Mouse (Mus musculus): ENCODE measurements at regions not wholly inside any gene's neighbourhood (a gene's known extent, or its start where the extent isn't known, plus 50 kb on each side); places are given as distances from the start of the nearest gene placed in this dataset.
A peak's percentile ranks its signal among the peaks of the same experiment; 100 is the strongest.

DNA sequence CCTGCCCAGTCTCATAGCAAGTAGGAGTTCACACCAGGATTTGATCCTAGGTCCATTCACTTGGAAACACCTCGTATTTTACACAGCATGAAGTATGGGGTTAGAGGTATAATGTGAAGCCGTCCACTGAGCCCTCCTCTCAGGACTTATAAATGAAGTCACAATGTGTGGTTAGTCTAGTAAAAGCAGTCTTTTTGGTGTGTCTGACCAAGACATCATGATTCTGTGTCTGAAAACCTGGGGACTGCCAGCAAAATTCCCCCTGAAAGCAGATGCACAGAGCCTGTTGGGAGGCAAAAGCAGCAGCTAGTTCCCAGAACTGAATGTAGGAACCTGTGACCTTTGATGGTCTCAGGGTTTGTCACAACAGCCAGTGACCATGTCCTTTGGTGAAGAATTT, 91.0 kb upstream of the Ccnd2 start:
- Histone ChIP-seq H3K36me3 (replicated peaks) (no peaks in the 10 kb centered on the region), H3K4me1 (peaks cover 34% of the 10 kb centered on the region), H3K9me3 (no peaks in the 10 kb centered on the region), H3K27ac (replicated peaks) (no peak overlapping the region), H3K27me3 (replicated peaks; ENCODE audit: low read depth, poor library complexity, severe bottlenecking) (peaks cover 4% of the 10 kb centered on the region; the same call in 1 of the 2 replicates), H3K4me3 (no peak overlapping the region)
- no peak for DNase-seq (ENCODE audit: low spot score)
- 83% methylated on average over 2 of the region's 2 CpGs for WGBS

DNA sequence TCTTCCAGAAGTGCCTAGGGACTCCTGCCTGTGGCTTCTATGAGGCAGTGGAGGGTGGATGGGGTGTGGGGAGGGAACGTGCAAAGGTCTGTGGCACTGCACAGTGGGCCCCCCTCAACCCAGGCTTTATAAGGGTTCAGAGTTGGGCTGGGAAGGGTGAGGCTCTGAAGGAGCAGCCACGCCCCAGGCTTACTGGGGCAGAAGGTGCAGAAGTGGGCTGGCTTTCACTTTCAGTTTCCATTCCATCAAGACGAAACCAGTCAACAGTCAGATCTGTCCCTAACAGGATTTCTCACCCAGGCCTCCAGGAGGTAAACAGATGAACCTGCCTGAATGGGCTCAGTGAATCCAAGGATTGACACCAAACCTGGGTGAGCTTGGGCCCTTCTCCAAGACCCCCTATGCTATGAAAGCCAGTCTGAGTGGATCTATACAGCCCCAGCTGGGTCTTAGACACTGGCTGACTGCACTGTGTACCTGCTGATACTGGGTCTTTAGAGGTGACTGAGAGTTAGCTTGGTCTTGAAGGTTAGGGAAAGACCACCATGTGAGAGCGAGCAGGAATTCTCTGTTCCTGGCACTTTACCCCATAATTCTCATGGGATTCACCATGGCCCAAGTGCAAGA, 93.9 kb upstream of the Ccnd2 start:
- Histone ChIP-seq H3K36me3 (replicated peaks) (no peaks in the 10 kb centered on the region), H3K27me3 (replicated peaks; ENCODE audit: low read depth, poor library complexity, severe bottlenecking) (peaks cover 4% of the 10 kb centered on the region; the same call in 1 of the 2 replicates), H3K9me3 (no peaks in the 10 kb centered on the region), H3K27ac (replicated peaks) (0 out of 2 replicates have a peak overlapping the region, but pooled peaks have one; percentile 7), H3K4me3 (no peak overlapping the region), H3K4me1 (peaks cover 55% of the 10 kb centered on the region)
- DNase-seq (ENCODE audit: low spot score) = no peak
- WGBS = 88% methylated on average over 4 of the region's 4 CpGs

DNA sequence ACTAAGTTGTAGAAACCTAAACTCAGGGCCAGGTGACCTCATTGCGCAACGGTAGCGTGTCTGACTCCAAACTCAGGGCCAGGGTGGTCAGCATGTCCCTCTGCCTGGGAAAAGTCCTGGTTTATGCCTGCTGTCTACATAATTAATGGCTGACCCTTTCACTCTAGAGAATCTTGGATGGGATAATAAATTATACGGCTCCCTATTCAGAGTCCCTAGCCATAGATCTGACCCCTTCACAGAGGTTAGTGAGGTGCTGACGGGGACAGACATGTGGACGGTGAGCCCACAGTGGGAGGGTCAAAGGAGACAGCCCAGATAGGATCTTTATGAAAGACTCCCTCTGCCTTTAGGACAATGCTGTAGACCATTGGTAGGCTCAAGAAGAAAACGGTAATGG, 94.7 kb upstream of the Ccnd2 start:
- WGBS = 86% methylated on average over 7 of the region's 7 CpGs
- Histone ChIP-seq H3K27ac (replicated peaks) (peak overlapping the region; percentile 65), H3K27me3 (replicated peaks; ENCODE audit: low read depth, poor library complexity, severe bottlenecking) (peaks cover 4% of the 10 kb centered on the region; the same call in 1 of the 2 replicates), H3K9me3 (no peaks in the 10 kb centered on the region), H3K4me1 (peaks cover 57% of the 10 kb centered on the region), H3K36me3 (replicated peaks) (no peaks in the 10 kb centered on the region), H3K4me3 (no peak overlapping the region)
- DNase-seq (ENCODE audit: low spot score) = no peak

DNA sequence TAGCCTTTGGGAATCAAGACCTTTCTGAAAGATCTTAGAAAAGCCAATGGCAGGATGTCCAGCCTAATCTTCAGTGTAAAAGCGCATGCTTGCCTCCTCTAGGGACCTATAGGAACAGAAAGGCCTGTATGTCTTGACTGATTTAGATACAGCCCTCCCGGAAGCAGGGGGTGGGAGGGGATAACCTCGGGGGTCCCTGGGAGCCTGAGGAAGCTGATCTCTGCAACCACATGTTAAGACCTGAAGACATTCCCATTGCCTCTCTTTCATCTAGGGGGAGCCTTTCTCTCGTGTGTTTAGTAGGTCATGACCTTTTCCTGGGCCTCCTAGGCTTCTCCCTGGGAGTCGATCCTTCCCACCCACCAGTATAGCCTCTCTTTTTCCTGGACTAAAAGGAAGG, 95.3 kb upstream of the Ccnd2 start:
- H3K9me3 ChIP-seq = no peaks in the 10 kb centered on the region
- 28% methylated on average over 5 of the region's 5 CpGs for WGBS
- H3K27me3 ChIP-seq (replicated peaks; ENCODE audit: low read depth, poor library complexity, severe bottlenecking) = peaks cover under 1% of the 10 kb centered on the region; the same call in 1 of the 2 replicates
- H3K27ac ChIP-seq (replicated peaks) = peak overlapping the region; percentile 65
- no peak for DNase-seq (ENCODE audit: low spot score)
- H3K36me3 ChIP-seq (replicated peaks) = no peaks in the 10 kb centered on the region
- H3K4me3 ChIP-seq = no peak overlapping the region
- H3K4me1 ChIP-seq = peaks cover 57% of the 10 kb centered on the region

DNA sequence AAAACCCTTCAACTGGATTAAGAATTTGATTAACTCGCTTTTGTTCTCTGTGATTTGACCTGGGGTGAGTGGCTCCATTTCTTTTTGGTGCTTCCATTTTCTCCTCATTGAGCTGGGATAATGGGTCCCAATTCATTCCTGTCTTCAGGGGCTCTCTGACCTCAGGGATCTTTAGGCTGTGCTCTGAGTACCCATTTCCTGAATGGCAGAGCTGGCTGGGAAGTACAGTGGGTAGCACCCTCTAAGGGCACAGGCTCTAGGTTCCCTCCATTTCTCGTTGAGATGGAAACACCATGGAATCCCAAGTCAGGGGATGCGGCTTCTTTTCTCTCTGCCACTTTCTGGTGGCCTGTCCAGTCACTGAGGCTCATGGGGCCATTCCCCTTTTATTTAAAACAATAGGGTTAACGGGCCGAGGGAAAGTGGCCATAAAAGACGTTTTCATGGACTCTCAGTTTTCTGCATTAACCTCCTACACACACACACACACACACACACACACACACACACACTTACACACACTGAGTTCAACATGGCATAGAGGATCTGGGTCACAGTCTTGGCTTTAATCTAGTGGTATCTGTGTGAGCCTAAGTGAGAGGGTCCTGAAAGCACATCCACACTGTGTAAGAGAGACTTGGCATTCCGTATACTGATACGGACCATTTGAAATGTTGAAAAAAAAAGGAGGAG, 98.3 kb upstream of the Ccnd2 start:
- peak; percentile 21 for DNase-seq (ENCODE audit: low spot score)
- H3K27me3 ChIP-seq (replicated peaks; ENCODE audit: low read depth, poor library complexity, severe bottlenecking) = no peaks in the 10 kb centered on the region; the same call in 1 of the 2 replicates
- H3K27ac ChIP-seq (replicated peaks) = peak overlapping the region; percentile 94
- WGBS = 34% methylated on average over 8 of the region's 8 CpGs
- H3K36me3 ChIP-seq (replicated peaks) = no peaks in the 10 kb centered on the region
- peaks cover 66% of the 10 kb centered on the region for H3K4me1 ChIP-seq
- H3K4me3 ChIP-seq = peak overlapping the region; percentile 49
- H3K9me3 ChIP-seq = no peaks in the 10 kb centered on the region

DNA sequence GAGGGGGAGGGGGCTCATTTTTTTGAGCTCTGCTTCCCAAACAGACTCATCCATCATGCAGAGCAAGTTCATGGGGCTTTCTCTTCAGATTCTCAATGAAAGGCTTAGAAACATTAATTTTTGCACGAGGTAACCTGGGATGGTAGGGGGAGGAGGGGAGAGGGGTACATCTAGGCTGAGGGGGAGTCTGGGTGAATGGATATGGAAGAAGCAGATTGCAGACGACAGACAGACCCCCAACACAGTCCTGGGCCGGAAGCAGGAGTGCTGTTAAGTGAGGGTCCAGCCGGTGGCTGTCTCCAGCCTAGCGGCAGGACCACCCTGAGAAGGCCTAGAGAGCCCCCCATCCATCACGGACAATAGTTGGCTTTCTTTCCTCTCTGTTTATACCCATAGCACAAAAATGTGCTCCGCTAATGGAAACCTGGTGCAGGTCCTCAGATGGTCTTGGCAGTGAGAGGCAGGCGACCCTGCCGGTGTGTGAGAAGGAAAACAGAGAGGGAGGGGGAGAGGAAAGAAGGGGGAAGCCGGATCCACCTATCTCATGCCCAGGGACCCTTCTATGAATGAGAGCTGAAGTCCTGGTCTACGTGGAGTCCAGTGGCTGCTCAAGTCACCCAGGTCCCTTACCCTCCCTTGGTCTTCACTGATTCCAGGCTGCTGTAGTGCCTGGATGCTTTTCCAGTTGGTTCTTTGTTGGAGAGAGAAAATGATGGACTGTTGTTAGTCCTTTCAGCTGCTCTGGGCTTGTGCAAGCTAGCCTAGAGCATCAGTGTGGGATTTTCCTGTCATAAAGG, 99.1 kb upstream of the Ccnd2 start:
- 5% methylated on average over 11 of the region's 11 CpGs for WGBS
- Histone ChIP-seq H3K9me3 (no peaks in the 10 kb centered on the region), H3K4me3 (peak overlapping the region; percentile 49)

DNA sequence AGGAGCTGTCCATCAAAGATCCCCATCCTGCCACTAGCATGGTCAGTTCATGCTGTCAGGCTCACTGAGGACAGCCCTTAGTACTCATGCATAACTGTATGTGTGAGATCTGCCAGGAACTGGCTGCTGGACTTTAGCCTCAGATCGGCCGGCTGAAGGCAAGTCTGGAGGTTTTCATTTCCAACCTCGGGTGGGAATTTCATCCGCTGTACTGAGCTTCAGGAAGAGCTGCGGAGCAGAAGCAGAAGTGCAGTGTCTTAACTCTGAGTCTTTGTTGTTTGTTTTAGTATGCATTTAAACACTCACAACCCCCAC, 99.6 kb upstream of the Ccnd2 start:
- no peaks in the 10 kb centered on the region for H3K36me3 ChIP-seq (replicated peaks)
- DNase-seq (ENCODE audit: low spot score) = no peak
- peaks cover 65% of the 10 kb centered on the region for H3K4me1 ChIP-seq
- H3K9me3 ChIP-seq = no peaks in the 10 kb centered on the region; the same call in 1 of the 2 replicates
- H3K4me3 ChIP-seq = peak overlapping the region; percentile 49
- peak overlapping the region; percentile 94 for H3K27ac ChIP-seq (replicated peaks)
- no peaks in the 10 kb centered on the region; the same call in 1 of the 2 replicates for H3K27me3 ChIP-seq (replicated peaks; ENCODE audit: low read depth, poor library complexity, severe bottlenecking)
- 2% methylated on average over 5 of the region's 5 CpGs for WGBS

More for the DNA sequence above, 99.1 kb upstream of the Ccnd2 start:
- no peaks in the 10 kb centered on the region for H3K36me3 ChIP-seq (replicated peaks)
- DNase-seq (ENCODE audit: low spot score) = peak; percentile 77
- peak overlapping the region; percentile 94 for H3K27ac ChIP-seq (replicated peaks)
- H3K4me1 ChIP-seq = peaks cover 66% of the 10 kb centered on the region
- H3K27me3 ChIP-seq (replicated peaks; ENCODE audit: low read depth, poor library complexity, severe bottlenecking) = no peaks in the 10 kb centered on the region; the same call in 1 of the 2 replicates

DNA sequence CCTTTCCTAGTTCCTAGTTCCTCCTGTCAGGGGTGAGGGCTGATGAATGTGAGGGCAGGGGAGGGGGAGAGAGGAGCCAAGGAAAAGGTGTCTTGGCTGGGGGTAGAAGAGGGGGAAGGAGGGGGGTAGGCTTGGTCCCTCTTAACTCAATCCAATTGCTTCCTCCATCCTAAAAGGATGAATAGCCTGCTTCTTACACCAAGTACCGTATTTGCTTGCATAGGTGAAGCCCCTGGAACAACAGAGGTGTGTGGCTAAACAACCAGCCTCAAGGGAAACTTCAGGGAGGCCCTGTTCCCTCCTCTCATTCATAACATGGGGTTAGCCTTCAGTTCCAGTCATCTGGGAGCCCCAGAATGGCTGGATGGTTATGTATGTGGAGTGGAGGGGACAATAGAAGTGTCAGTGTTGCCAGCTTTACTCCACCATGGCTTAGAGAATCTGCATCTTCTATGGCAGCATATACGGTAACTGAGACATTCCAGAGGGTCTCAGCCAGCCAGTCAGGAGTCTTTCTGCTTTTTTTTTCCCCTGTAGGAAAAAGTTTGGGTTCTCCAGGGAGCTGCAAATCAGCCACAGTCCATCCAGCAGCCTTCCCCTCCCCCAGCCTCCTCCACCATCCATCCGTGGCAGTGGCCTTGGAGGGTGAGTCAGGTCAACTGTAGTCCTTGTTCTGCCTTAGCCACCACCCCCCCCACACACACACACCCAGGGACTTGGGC, 100.2 kb upstream of the Ccnd2 start:
- H3K4me3 ChIP-seq = peak overlapping the region; percentile 49
- 0% methylated on average over 3 of the region's 3 CpGs for WGBS

DNA sequence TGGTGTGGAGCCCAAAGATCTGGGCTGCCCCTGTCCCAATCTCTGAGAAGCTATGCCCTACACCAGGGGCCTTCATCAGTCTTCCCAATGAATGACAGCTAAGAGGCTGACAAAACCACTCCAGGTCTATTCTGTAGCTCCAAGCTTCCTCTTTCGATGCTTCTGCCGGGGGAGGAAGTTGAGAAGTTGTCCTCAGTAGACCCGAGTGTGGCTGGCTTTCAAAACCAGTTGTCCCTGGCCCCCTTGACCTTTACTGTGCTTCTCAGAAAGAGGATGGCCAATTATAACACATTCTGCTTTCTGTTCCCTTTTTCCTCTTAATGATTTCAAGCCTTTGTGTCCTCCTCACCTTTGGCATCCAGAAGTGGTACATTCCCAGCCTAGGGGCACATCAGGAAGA, 101.9 kb upstream of the Ccnd2 start:
- DNase-seq (ENCODE audit: low spot score) = no peak
- Histone ChIP-seq H3K27ac (replicated peaks) (peak overlapping the region; percentile 2), H3K27me3 (replicated peaks; ENCODE audit: low read depth, poor library complexity, severe bottlenecking) (no peaks in the 10 kb centered on the region), H3K4me3 (no peak overlapping the region), H3K9me3 (no peaks in the 10 kb centered on the region; the same call in 1 of the 2 replicates), H3K4me1 (peaks cover 43% of the 10 kb centered on the region), H3K36me3 (replicated peaks) (no peaks in the 10 kb centered on the region)
- 73% methylated on average over 3 of the region's 3 CpGs for WGBS

More for the DNA sequence above, 100.2 kb upstream of the Ccnd2 start:
- H3K27me3 ChIP-seq (replicated peaks; ENCODE audit: low read depth, poor library complexity, severe bottlenecking) = no peaks in the 10 kb centered on the region; the same call in 1 of the 2 replicates
- DNase-seq (ENCODE audit: low spot score) = peak; percentile 83
- peaks cover 60% of the 10 kb centered on the region for H3K4me1 ChIP-seq
- H3K9me3 ChIP-seq = no peaks in the 10 kb centered on the region; the same call in 1 of the 2 replicates
- no peaks in the 10 kb centered on the region for H3K36me3 ChIP-seq (replicated peaks)
- peak overlapping the region; percentile 94 for H3K27ac ChIP-seq (replicated peaks)

DNA sequence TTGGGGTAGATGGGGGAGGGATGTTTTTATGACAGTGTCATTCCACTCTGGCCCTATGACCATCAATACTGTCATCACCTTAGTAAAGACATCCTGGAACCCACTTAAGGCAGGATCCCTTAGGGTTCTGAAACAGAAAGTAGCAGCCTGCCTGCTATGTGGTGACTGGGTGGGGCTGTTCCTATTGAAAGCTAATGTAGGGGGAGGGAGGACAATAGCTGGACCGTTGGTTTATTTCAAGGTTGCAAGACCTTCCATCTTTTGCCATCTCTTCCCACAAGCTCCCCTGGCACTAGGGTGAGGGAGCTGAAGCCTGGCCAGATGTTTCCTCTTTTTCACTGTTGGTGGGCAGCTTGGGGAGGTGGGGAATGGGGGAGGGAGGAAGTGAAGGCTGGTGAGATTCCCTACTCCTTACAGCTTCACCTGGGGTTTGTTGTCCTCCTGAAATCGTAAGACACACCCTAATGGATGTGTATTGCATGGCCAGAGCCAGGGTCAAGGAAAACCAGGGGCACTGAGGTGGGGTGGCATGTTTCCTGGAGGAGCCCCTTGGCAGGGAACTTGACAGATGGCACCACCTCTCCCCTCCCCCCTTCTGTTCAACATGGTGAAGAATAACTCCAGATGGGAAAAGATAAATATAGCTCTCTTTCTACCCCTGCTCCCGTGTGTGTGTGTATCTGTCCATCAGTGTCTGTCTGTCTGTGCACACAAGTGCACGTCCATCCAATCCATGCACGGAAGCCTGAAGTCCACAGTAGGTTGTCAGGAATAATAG, 112.1 kb upstream of the Ccnd2 start:
- whole genome bisulfite sequencing = 76% methylated on average over 5 of the region's 5 CpGs
- Histone ChIP-seq H3K9me3 (no peaks in the 10 kb centered on the region), H3K4me1 (peaks cover 33% of the 10 kb centered on the region), H3K27me3 (replicated peaks; ENCODE audit: low read depth, poor library complexity, severe bottlenecking) (peaks cover 13% of the 10 kb centered on the region; the same call in 1 of the 2 replicates), H3K27ac (replicated peaks) (no peak overlapping the region), H3K4me3 (no peak overlapping the region), H3K36me3 (replicated peaks) (no peaks in the 10 kb centered on the region)
- no peak for DNase-seq (ENCODE audit: low spot score)

DNA sequence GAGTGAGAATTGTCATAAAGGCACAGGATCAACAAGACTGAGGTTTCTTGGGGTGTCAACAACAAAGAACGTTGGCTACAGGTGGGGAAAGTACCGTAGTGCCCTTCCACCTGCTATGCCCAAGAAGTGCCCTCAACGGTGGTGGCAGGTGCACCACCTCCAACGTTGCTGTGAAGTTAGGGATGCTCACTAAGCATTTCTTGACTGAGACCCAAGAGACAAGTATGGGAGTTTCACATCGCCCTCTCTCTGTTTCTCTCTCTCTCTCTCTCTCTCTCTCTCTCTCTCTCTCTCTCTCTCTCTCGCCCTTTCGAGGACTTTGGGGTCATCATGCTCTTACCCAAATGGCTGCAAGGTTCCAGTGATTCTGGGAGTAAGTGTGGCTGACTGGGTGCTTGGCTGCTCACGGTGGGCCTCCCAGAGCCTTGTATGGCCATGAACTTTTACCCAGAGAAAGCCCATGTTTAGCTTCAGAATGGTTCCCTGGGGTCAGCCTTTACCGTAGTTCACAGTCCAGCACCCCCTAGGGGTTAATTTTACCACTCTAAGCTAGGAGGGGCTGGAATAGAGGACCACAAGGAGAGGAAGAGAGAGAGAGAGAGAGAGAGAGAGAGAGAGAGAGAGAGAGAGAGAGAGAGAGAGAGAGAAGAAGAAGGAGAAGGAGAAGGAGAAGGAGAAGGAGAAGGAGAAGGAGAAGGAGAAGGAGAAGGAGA, 113.2 kb upstream of the Ccnd2 start:
- Histone ChIP-seq H3K36me3 (replicated peaks) (no peaks in the 10 kb centered on the region), H3K4me3 (no peak overlapping the region), H3K4me1 (peaks cover 40% of the 10 kb centered on the region), H3K27me3 (replicated peaks; ENCODE audit: low read depth, poor library complexity, severe bottlenecking) (peaks cover 20% of the 10 kb centered on the region; the same call in 1 of the 2 replicates), H3K9me3 (no peaks in the 10 kb centered on the region), H3K27ac (replicated peaks) (peak overlapping the region; percentile 75)
- 72% methylated on average over 9 of the region's 9 CpGs for WGBS
- no peak for DNase-seq (ENCODE audit: low spot score)

Data from embryonic facial prominence, embryonic 10.5 days (tissue).